Mouse (Mus musculus) thymus, postnatal 36 days (tissue): ENCODE results near the gene Lrig3.

ENCODE experiments used
- DNase-seq, 2 experiments: peaks; one replicate each; pipeline ENCODE4 v3.0.0; 2022; ENCODE audit warnings: mixed read lengths in 2 of 2

Lrig3 gene

DNA sequence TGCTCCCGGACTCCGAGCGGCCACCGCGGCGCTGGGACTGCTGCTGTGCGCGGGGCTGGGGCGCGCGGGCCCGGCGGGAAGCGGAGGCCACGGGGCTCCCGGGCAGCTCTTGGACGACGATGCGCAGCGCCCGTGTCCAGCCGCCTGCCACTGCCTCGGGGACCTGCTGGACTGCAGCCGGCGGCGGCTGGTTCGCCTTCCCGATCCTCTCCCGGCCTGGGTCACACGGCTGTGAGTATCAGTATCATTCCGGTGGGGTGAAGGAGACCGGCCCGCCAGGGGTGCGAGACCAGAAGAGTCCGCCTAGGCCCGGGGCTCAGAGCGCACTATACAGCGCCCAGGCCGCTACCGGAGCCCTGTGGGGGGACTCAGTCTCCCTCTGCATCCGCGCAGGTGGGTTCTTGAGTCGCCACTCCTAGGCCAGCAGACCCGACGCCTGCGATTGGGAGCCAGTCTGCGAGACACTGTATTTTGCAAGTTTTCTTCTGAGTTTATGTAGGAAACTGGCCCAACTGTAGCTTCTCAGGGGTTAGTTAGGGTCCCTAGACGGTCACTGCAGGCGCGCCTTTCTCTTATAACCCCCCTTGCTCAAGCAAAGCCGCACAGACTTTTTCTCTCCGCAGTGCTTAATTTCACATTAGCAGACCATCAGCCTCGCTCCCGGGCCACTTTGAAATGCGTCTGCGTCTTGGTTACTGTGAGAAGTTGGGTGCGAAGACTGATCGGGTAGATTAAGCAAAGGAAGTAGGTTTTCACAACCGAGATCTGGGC is 698 bp downstream of the Lrig3 start:
- no peak for DNase-seq

- no peak for DNase-seq
These were observed 1.6 kb downstream of the Lrig3 start for GRCm38 (mm10) chr10:125967436-125968160.

- no peak for DNase-seq
These were observed 2.5 kb downstream of the Lrig3 start for GRCm38 (mm10) chr10:125968191-125969132.

DNA sequence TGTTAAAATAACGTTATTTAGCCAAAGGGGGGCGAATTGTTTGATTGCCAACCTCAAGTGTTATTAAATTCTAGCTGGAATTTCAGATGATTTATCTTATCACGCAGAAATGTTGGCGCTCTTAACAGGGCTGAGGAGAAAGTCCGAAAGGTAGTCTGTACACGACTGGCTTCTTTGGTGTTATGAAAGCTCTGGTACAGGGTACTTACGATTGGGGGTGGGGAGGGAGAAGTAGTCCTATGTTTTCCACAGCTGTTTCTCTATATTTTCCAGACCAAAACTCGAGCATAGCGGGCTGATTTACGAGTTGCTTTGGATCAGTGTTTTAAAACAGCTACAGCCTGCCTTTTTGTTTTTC is 3.1 kb downstream of the Lrig3 start:
- DNase-seq: no peak

- DNase-seq: no peak
These were observed 4.1 kb downstream of the Lrig3 start for GRCm38 (mm10) chr10:125970031-125970430.

- DNase-seq: no peak
These were observed 4.5 kb downstream of the Lrig3 start for GRCm38 (mm10) chr10:125970500-125970899.

DNA sequence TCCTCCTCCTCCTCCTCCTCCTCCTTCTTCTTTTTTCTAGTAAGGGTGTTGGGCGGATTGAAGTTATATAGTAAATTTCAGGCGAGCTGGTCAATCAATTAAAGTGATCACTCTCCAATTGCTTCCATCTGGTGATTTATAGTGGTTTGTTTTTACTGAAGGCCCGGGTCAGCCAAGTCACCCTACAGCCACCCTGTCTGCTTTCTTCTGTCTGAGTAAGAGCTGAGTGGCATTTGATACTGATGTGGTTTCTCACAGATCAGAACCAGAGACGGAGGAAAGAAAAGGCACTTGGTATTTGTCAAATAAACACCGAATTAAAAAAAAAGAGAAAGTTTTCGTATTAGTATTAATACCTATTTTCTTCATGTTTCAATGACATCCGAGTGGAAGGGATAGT is 7.8 kb downstream of the Lrig3 start:
- no peak for DNase-seq

- DNase-seq: no peak
These were observed 16.0 kb downstream of the Lrig3 start for GRCm38 (mm10) chr10:125981938-125982337.

DNA sequence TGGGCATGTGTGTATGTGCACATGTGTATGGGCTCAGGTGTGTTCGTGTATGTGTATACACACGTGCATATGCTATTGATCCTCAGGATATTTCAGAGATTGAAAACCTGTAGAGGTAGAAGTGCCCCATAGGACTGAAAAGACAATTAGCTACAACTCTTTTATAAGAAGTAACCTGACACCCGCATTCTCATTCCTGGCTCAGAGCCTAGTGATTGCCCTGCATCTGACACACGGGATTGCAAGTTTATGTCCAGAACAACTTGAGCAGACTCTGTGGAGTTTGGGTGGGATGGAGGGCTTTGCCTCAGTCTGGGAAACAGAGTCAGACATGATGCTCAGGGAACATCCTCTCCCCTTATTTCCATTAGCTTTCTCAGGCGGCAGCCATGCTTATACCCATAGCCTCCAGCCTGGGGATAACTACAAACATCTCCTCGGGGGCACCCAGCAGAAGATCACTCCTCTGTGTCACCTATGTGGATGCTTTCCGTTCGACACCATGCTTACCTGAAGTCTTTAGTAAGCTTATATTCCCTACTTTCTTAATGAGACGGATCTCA is 18.6 kb downstream of the Lrig3 start:
- no peak for DNase-seq

- no peak for DNase-seq
These were observed 19.8 kb downstream of the Lrig3 start for GRCm38 (mm10) chr10:125985795-125986194.

DNA sequence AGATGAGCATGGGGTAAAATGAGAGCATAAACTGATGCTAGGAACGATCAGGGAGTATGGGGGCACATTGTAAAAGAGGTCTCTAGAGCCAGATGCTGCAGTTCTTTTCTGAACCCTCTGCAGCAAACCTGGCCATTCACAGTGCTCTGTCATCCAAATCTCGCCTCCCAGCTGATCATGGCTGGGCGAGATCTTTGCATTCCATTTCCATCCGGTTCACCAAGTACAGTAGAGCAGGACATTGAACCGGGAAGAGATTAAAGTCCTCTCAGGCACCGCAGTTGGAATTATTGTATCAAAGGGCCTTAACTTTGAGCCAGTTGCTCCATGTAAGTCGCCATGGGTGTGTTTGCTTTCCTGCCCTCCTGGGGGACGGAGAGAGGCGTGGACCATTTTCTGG is 20.5 kb downstream of the Lrig3 start:
- no peak for DNase-seq

DNA sequence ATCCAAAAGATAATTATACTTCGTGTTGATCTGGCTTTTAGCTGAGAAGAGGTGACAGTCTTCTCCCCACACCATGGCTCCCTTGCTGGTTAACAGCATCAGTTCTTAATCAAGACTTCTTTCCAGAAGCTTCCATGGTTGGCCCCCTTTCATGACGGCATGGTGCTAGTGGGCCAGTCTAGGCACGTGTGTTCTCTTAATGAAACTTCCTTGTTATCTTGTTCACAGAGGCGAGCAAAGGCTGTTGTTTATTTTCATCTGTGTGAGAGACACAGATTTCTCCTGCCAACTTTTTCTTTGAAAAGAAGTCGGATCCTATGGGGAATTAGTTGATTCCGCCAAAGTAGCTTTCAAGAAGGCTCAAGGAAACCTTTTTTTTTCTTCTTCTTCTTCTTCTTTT is 21.3 kb downstream of the Lrig3 start:
- DNase-seq: no peak

DNA sequence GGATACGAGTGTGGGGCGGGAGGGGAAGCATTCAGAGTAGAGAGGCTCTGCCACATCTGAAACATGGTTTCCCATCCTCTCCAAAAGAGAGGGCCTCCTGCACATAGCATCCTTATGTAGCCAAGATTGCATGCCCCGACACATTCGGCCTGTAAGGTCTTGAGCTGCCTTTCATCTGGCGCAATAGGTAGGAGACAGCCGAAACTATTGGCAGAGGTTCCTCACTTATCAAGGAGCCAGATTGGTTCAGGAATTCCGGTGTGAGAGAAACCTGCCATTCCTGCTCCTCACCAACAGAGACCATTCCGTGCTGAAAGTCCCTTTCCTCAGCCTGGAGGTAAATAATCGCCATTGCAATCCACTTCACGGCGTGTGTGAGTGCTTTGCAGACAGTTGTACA is 22.1 kb downstream of the Lrig3 start:
- DNase-seq: no peak

GRCm38 (mm10) chr10:125989890-125990289 is 23.9 kb downstream of the Lrig3 start:
- DNase-seq: no peak

GRCm38 (mm10) chr10:125990394-125990793 is 24.4 kb downstream of the Lrig3 start:
- no peak for DNase-seq

DNA sequence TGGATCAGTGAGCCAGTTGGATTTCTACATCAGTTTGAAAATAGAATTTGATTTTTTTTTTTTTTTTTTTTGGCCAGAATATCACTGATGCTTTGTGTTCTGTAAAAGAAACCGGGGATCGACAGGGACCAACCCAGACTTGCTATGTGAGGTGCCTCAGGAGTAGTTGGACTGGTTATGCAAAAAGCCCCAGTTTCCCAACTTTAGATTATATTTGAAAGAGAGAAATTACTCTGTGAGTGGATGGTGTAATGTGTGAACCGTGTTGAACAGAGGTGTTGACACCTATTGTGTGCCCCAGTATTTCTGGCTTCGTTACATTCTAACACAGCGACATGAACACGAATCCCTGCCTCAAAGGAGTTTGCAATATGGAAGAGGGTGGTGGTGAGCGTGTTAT is 25.9 kb downstream of the Lrig3 start:
- DNase-seq: no peak

DNA sequence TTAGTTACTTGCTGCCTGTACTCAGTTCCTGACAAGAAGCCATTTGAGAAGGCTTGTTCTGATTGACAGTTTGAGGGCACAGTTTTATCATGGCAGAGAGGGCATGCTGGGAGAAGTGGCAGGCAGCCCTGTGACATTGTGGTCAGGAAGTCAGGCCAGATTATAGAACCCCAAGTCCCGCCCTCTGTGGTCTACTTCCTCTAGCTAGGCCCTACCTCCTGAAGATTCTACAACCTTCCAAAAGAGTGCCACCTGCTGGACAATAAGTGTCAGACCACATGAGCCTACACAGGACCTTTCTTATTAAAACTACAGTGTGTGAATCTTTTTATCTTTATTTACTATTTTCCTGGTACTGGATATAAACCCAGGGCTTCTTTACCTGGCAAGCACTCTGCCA is 28.9 kb downstream of the Lrig3 start:
- no peak for DNase-seq

DNA sequence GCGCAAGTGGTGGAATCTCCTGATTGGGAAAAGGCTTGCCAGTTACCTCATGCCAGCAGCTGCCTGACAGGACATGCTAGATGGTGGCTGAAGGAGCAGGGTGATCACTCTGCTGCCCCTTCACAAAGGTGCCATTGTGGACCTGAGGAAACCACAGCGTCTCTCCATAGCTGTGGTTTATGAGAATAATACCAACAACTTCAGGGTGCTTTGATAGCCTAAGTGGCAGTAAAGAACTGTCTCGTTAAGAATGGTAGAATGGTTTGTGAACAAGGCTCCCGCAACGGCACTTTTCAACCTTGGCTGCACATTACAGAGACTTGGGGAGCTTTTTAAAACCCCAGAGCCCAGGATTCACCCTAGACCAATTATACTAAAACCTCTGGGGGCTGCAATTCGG is 29.7 kb downstream of the Lrig3 start:
- DNase-seq: no peak

DNA sequence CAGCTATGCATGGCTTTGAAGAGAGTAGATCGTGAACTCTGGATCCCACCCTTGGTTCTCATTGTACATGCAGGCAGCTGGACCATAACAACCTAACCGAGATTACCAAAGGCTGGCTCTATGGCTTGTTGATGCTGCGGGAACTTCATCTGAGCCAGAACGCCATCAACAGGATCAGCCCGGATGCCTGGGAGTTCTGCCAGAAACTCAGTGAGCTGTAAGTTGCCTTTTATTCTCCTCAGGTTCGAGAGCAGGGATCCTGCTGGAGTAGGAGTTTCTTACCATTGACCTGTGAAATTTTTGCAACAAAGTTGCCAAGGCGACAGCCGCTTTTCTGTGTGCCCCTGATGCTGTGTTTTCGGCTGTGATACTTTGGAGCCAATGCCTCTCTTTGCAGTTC is 31.0 kb downstream of the Lrig3 start:
- no peak for DNase-seq

- DNase-seq: no peak
These were observed 33.6 kb downstream of the Lrig3 start for GRCm38 (mm10) chr10:125999561-125999960.

GRCm38 (mm10) chr10:126000861-126001390 is 35.0 kb downstream of the Lrig3 start:
- no peak for DNase-seq

DNA sequence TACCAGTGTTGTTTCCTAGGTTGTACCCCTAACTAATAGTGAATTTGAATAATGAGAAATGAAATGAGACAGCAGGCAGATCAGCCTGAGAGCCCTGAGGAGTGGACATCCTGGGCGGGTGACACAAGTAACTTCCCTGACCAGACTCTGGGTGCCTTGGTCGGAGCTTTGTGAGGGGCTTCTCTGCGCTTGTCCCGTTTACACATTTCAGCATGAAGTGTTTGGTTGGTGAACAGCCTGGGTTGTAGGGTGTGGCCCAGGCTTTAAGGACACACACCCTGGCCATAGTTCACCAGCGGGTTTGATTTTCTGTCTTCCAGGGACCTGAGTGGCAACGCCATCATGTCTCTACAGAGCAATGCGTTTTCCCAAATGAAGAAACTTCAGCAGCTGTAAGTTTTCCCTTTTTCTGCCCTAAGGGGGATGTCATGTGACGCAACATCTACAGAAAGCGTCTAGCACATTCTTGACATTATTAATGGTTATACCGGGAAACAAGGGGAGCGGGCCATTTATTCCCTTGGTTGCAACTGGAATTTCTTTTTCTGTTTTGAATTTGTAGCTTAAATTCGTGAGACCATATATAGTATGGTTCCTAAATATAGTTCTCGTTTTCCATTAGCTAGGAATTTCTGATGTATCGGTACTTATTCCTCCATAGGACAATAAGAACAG is 36.2 kb downstream of the Lrig3 start:
- DNase-seq: no peak
